Mouse (Mus musculus): ENCODE results near the gene Mrpl44. TPM values are rescaled to one million over a fixed set of nuclear protein-coding genes. Genes with fewer than 3 reads are reported as not detected.
A peak's percentile ranks its signal among the peaks of the same experiment; 100 is the strongest.

Gene Mrpl44
- polyA plus RNA-seq, 1 experiment from 2014 or later, result 55.6 TPM

- no peak overlapping the region for H3K9ac ChIP-seq (ENCODE audit: low read length)
- no peaks in the 10 kb centered on the region for H3K36me3 ChIP-seq (ENCODE audit: control insufficient read depth, insufficient read depth, low read length)
- no peak overlapping the region for H3K4me2 ChIP-seq (ENCODE audit: low read depth, low read length, severe bottlenecking)
- no peaks in the 10 kb centered on the region for H3K27me3 ChIP-seq (ENCODE audit: control insufficient read depth, insufficient read depth, low read length)
- 0 out of 2 replicates have a peak, but pooled peaks cover 5% of the 10 kb centered on the region for H3K4me1 ChIP-seq (replicated peaks; ENCODE audit: control insufficient read depth, insufficient read depth, low read length)
- no peak overlapping the region for H3K4me3 ChIP-seq (ENCODE audit: low read depth, low read length)
- WGBS, result 57% methylated on average over 5 of the region's 5 CpGs
- no peak overlapping the region for H3K27ac ChIP-seq (ENCODE audit: low read depth, low read length)
- DNase-seq (ENCODE audit: low spot score) (no peak), ATAC-seq (replicated peaks; ENCODE audit: low FRiP score) (no peak)
- H3K9me3 ChIP-seq (ENCODE audit: control insufficient read depth, low read length), result no peaks in the 10 kb centered on the region
These were observed 16.3 kb upstream of the Mrpl44 start for GRCm38 (mm10) chr1:79759436-79759972.

DNA sequence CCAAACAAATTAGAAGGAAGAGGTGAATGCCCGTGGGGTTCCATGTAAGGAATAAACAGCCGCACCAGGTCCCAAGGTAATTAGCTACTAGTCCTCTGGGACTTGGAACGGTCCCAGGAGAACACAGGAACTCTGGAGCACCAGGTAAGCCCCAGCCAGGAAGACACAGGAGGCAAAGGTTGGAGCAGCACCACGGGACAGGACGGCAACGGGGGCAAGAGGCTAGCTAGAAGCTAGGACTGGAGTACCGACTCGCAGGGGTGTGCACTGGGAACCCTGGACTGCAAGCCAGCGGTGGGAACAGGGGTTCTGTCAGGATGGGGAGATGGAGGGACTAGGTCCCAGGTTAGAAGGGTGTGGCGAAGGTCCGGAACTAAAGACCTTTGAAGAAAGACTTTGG, 15.2 kb upstream of the Mrpl44 start:
- H3K27me3 ChIP-seq (ENCODE audit: control insufficient read depth, insufficient read depth, low read length), result no peaks in the 10 kb centered on the region
- 0 out of 2 replicates have a peak, but pooled peaks cover 5% of the 10 kb centered on the region for H3K4me1 ChIP-seq (replicated peaks; ENCODE audit: control insufficient read depth, insufficient read depth, low read length)
- DNase-seq (ENCODE audit: low spot score) (no peak), ATAC-seq (replicated peaks; ENCODE audit: low FRiP score) (peak; percentile 25)
- no peak overlapping the region for H3K27ac ChIP-seq (ENCODE audit: low read depth, low read length)
- peak overlapping the region; percentile 82 for H3K4me3 ChIP-seq (ENCODE audit: low read depth, low read length)
- peak overlapping the region; percentile 89 for H3K9ac ChIP-seq (ENCODE audit: low read length)
- WGBS, result 12% methylated on average over 11 of the region's 11 CpGs
- H3K9me3 ChIP-seq (ENCODE audit: control insufficient read depth, low read length), result no peaks in the 10 kb centered on the region
- no peaks in the 10 kb centered on the region for H3K36me3 ChIP-seq (ENCODE audit: control insufficient read depth, insufficient read depth, low read length)
- peak overlapping the region; percentile 81 for H3K4me2 ChIP-seq (ENCODE audit: low read depth, low read length, severe bottlenecking)

- 0 out of 2 replicates have a peak, but pooled peaks cover 5% of the 10 kb centered on the region for H3K4me1 ChIP-seq (replicated peaks; ENCODE audit: control insufficient read depth, insufficient read depth, low read length)
- H3K9me3 ChIP-seq (ENCODE audit: control insufficient read depth, low read length), result no peaks in the 10 kb centered on the region
- WGBS, result under 1% methylated on average over 62 of the region's 65 CpGs
- peak overlapping the region; percentile 89 for H3K9ac ChIP-seq (ENCODE audit: low read length)
- H3K27ac ChIP-seq (ENCODE audit: low read depth, low read length), result no peak overlapping the region
- H3K27me3 ChIP-seq (ENCODE audit: control insufficient read depth, insufficient read depth, low read length), result no peaks in the 10 kb centered on the region
- DNase-seq (ENCODE audit: low spot score) (peak; percentile 89), ATAC-seq (replicated peaks; ENCODE audit: low FRiP score) (peak; percentile 97)
- H3K36me3 ChIP-seq (ENCODE audit: control insufficient read depth, insufficient read depth, low read length), result no peaks in the 10 kb centered on the region
- H3K4me2 ChIP-seq (ENCODE audit: low read depth, low read length, severe bottlenecking), result peak overlapping the region; percentile 81
- H3K4me3 ChIP-seq (ENCODE audit: low read depth, low read length), result peak overlapping the region; percentile 82
These were observed 14.5 kb upstream of the Mrpl44 start for GRCm38 (mm10) chr1:79761106-79761916.

- DNase-seq (ENCODE audit: low spot score) (no peak), ATAC-seq (replicated peaks; ENCODE audit: low FRiP score) (peak; percentile 54)
- Histone ChIP-seq H3K36me3 (ENCODE audit: control insufficient read depth, insufficient read depth, low read length) (no peaks in the 10 kb centered on the region), H3K4me1 (replicated peaks; ENCODE audit: control insufficient read depth, insufficient read depth, low read length) (0 out of 2 replicates have a peak, but pooled peaks cover 5% of the 10 kb centered on the region), H3K27me3 (ENCODE audit: control insufficient read depth, insufficient read depth, low read length) (no peaks in the 10 kb centered on the region), H3K27ac (ENCODE audit: low read depth, low read length) (no peak overlapping the region), H3K4me3 (ENCODE audit: low read depth, low read length) (peak overlapping the region; percentile 82), H3K4me2 (ENCODE audit: low read depth, low read length, severe bottlenecking) (peak overlapping the region; percentile 81; the same call in 1 of the 2 replicates), H3K9ac (ENCODE audit: low read length) (peak overlapping the region; percentile 35; the same call in 1 of the 2 replicates), H3K9me3 (ENCODE audit: control insufficient read depth, low read length) (no peaks in the 10 kb centered on the region)
- 0% methylated on average over 6 of the region's 6 CpGs for WGBS
These were observed 13.9 kb upstream of the Mrpl44 start for GRCm38 (mm10) chr1:79761917-79762271.

- Histone ChIP-seq H3K4me1 (replicated peaks; ENCODE audit: control insufficient read depth, insufficient read depth, low read length) (0 out of 2 replicates have a peak, but pooled peaks cover 5% of the 10 kb centered on the region), H3K4me3 (ENCODE audit: low read depth, low read length) (peak overlapping the region; percentile 82; the same call in 1 of the 2 replicates), H3K9ac (ENCODE audit: low read length) (0 out of 2 replicates have a peak overlapping the region, but pooled peaks have one; percentile 35), H3K27ac (ENCODE audit: low read depth, low read length) (no peak overlapping the region), H3K9me3 (ENCODE audit: control insufficient read depth, low read length) (no peaks in the 10 kb centered on the region), H3K4me2 (ENCODE audit: low read depth, low read length, severe bottlenecking) (peak overlapping the region; percentile 81; the same call in 1 of the 2 replicates), H3K36me3 (ENCODE audit: control insufficient read depth, insufficient read depth, low read length) (no peaks in the 10 kb centered on the region), H3K27me3 (ENCODE audit: control insufficient read depth, insufficient read depth, low read length) (no peaks in the 10 kb centered on the region)
- DNase-seq (ENCODE audit: low spot score) (no peak), ATAC-seq (replicated peaks; ENCODE audit: low FRiP score) (no peak)
- WGBS, result 65% methylated on average over 16 of the region's 16 CpGs
These were observed 13.3 kb upstream of the Mrpl44 start for GRCm38 (mm10) chr1:79762282-79763250.

DNA sequence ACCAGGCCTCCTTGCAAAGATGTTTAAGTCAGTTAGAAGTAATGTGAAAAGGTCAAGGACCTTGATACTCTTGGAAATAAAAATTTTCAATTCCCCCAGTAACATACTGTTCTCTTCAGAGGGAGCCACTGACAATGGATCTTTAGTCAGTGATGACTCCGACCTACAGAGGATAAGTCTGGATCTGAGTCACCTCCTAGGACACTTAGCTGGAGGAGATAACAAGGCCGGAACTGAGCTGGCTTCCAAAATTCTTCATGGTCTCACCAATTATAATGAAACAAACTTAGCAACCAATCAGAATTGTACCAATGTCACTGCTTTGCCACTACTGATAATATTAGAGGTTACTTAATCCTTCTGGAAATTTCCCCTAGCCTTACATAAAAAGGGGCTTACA, 11.8 kb upstream of the Mrpl44 start:
- DNase-seq (ENCODE audit: low spot score) (no peak), ATAC-seq (replicated peaks; ENCODE audit: low FRiP score) (no peak)
- H3K4me3 ChIP-seq (ENCODE audit: low read depth, low read length), result no peak overlapping the region
- no peak overlapping the region for H3K27ac ChIP-seq (ENCODE audit: low read depth, low read length)
- no peak overlapping the region for H3K4me2 ChIP-seq (ENCODE audit: low read depth, low read length, severe bottlenecking)
- H3K9ac ChIP-seq (ENCODE audit: low read length), result no peak overlapping the region
- H3K4me1 ChIP-seq (replicated peaks; ENCODE audit: control insufficient read depth, insufficient read depth, low read length), result 0 out of 2 replicates have a peak, but pooled peaks cover 5% of the 10 kb centered on the region
- no peaks in the 10 kb centered on the region for H3K9me3 ChIP-seq (ENCODE audit: control insufficient read depth, low read length)
- no peaks in the 10 kb centered on the region for H3K36me3 ChIP-seq (ENCODE audit: control insufficient read depth, insufficient read depth, low read length)
- no peaks in the 10 kb centered on the region for H3K27me3 ChIP-seq (ENCODE audit: control insufficient read depth, insufficient read depth, low read length)
- WGBS, result 88% methylated on average over 2 of the region's 2 CpGs

GRCm38 (mm10) chr1:79764483-79764882, 11.3 kb upstream of the Mrpl44 start:
- no peak overlapping the region for H3K4me2 ChIP-seq (ENCODE audit: low read depth, low read length, severe bottlenecking)
- no peaks in the 10 kb centered on the region for H3K9me3 ChIP-seq (ENCODE audit: control insufficient read depth, low read length)
- no peak overlapping the region for H3K9ac ChIP-seq (ENCODE audit: low read length)
- H3K4me1 ChIP-seq (replicated peaks; ENCODE audit: control insufficient read depth, insufficient read depth, low read length), result 0 out of 2 replicates have a peak, but pooled peaks cover 5% of the 10 kb centered on the region
- ATAC-seq (replicated peaks; ENCODE audit: low FRiP score) (no peak), DNase-seq (ENCODE audit: low spot score) (no peak)
- 86% methylated on average over 1 of the region's 1 CpGs for WGBS
- H3K27ac ChIP-seq (ENCODE audit: low read depth, low read length), result no peak overlapping the region
- no peaks in the 10 kb centered on the region for H3K36me3 ChIP-seq (ENCODE audit: control insufficient read depth, insufficient read depth, low read length)
- H3K4me3 ChIP-seq (ENCODE audit: low read depth, low read length), result no peak overlapping the region
- no peaks in the 10 kb centered on the region for H3K27me3 ChIP-seq (ENCODE audit: control insufficient read depth, insufficient read depth, low read length)

GRCm38 (mm10) chr1:79768231-79768630, 7.6 kb upstream of the Mrpl44 start:
- DNase-seq (ENCODE audit: low spot score), result no peak
- Histone ChIP-seq H3K4me2 (ENCODE audit: low read depth, low read length, severe bottlenecking) (no peak overlapping the region), H3K4me3 (ENCODE audit: low read depth, low read length) (no peak overlapping the region)

More at GRCm38 (mm10) chr1:79768231-79768630, 7.6 kb upstream of the Mrpl44 start:
- Histone ChIP-seq H3K27me3 (ENCODE audit: control insufficient read depth, insufficient read depth, low read length) (no peaks in the 10 kb centered on the region; the same call in 1 of the 2 replicates), H3K4me1 (replicated peaks; ENCODE audit: control insufficient read depth, insufficient read depth, low read length) (no peaks in the 10 kb centered on the region), H3K9ac (ENCODE audit: low read length) (no peak overlapping the region), H3K36me3 (ENCODE audit: control insufficient read depth, insufficient read depth, low read length) (no peaks in the 10 kb centered on the region), H3K27ac (ENCODE audit: low read depth, low read length) (no peak overlapping the region), H3K9me3 (ENCODE audit: control insufficient read depth, low read length) (no peaks in the 10 kb centered on the region)
- WGBS, result 83% methylated on average over 1 of the region's 1 CpGs
- no peak for ATAC-seq (replicated peaks; ENCODE audit: low FRiP score)

Measured in forebrain, embryonic 11.5 days (tissue).